7 mouse cellular contexts compared by ENCODE assay signal in genomic region chr11:7055455-7056017, GRCm38 (mm10). TPM values are rescaled to one million over a fixed set of nuclear protein-coding genes. Genes with fewer than 3 reads are reported as not detected.
DNase-seq lines count a peak whose midpoint lies in the region; ATAC-seq and TF ChIP-seq lines count a peak whose summit lies in the region.

No protein-coding gene starts in this region.

- ATAC-seq in forebrain, postnatal 0 days: peak; percentile 73
- peak; percentile 84 for ATAC-seq in hindbrain, embryonic 13.5 days (ENCODE audit: low FRiP score)
- peak; percentile 69 for ATAC-seq in midbrain, embryonic 12.5 days (ENCODE audit: low FRiP score, low read depth)
- ATAC-seq in monocyte, adult 5-6 weeks (replicated peaks; ENCODE audit: insufficient number of reproducible peaks, low FRiP score, low TSS enrichment, poor library complexity, severe bottlenecking): no peak
- ATAC-seq in activated CD4-positive, CD25-positive, alpha-beta regulatory T cell, adult 4 months: no peak

- no peak overlapping the region for H3K4me3 ChIP-seq in forebrain, postnatal 0 days (ENCODE audit: low read depth, low read length)
- H3K4me3 ChIP-seq in hindbrain, embryonic 13.5 days: peak overlapping the region; percentile 6; the same call in 1 of the 2 replicates
- H3K4me3 ChIP-seq in midbrain, embryonic 12.5 days: no peak overlapping the region

- H3K27me3 ChIP-seq in forebrain, postnatal 0 days (ENCODE audit: insufficient read depth, low read length): peaks cover 4% of the 10 kb centered on the region; the same call in 1 of the 2 replicates
- peaks cover 47% of the 10 kb centered on the region for H3K27me3 ChIP-seq in hindbrain, embryonic 13.5 days
- H3K27me3 ChIP-seq in midbrain, embryonic 12.5 days: peaks cover 50% of the 10 kb centered on the region

- peak overlapping the region; percentile 35 for H3K4me2 ChIP-seq in forebrain, postnatal 0 days (ENCODE audit: low read depth)
- peak overlapping the region; percentile 40 for H3K4me2 ChIP-seq in hindbrain, embryonic 13.5 days
- peak overlapping the region; percentile 13 for H3K4me2 ChIP-seq in midbrain, embryonic 12.5 days (replicated peaks)

- no peak overlapping the region for H3K27ac ChIP-seq in forebrain, postnatal 0 days (ENCODE audit: low read depth, low read length)
- H3K27ac ChIP-seq in hindbrain, embryonic 13.5 days: peak overlapping the region; percentile 19; the same call in 1 of the 2 replicates
- no peak overlapping the region for H3K27ac ChIP-seq in midbrain, embryonic 12.5 days (replicated peaks)

- no peaks in the 10 kb centered on the region for H3K36me3 ChIP-seq in forebrain, postnatal 0 days (ENCODE audit: insufficient read depth)
- H3K36me3 ChIP-seq in hindbrain, embryonic 13.5 days: no peaks in the 10 kb centered on the region
- no peaks in the 10 kb centered on the region for H3K36me3 ChIP-seq in midbrain, embryonic 12.5 days

- peak; percentile 27 for DNase-seq in thymus, postnatal 4 days
- no peak for DNase-seq in thymus, adult 18-20 months
- DNase-seq in forebrain, postnatal 0 days: peak; percentile 46

- peaks cover 12% of the 10 kb centered on the region; the same call in 1 of the 2 replicates for H3K4me1 ChIP-seq in forebrain, postnatal 0 days (ENCODE audit: insufficient read depth)
- peaks cover 14% of the 10 kb centered on the region for H3K4me1 ChIP-seq in hindbrain, embryonic 13.5 days (replicated peaks)
- peaks cover 14% of the 10 kb centered on the region; the same call in 1 of the 2 replicates for H3K4me1 ChIP-seq in midbrain, embryonic 12.5 days

- WGBS in forebrain, postnatal 0 days: 14% methylated on average over 14 of the region's 14 CpGs
- WGBS in hindbrain, embryonic 13.5 days: 23% methylated on average over 14 of the region's 14 CpGs
- WGBS in midbrain, embryonic 12.5 days: 22% methylated on average over 14 of the region's 14 CpGs

- peak overlapping the region; percentile 1; the same call in 1 of the 2 replicates for H3K9ac ChIP-seq in forebrain, postnatal 0 days
- peak overlapping the region; percentile 51 for H3K9ac ChIP-seq in hindbrain, embryonic 13.5 days
- H3K9ac ChIP-seq in midbrain, embryonic 12.5 days (replicated peaks): no peak overlapping the region; the same call in 1 of the 2 replicates

- TF ChIP-seq CTCF in forebrain, postnatal 0 days (IDR thresholded peaks at IDR 0.05; ENCODE audit: low read depth): no peak

- H3K9me3 ChIP-seq in forebrain, postnatal 0 days (ENCODE audit: low read length): no peaks in the 10 kb centered on the region
- H3K9me3 ChIP-seq in hindbrain, embryonic 13.5 days: no peaks in the 10 kb centered on the region
- H3K9me3 ChIP-seq in midbrain, embryonic 12.5 days: no peaks in the 10 kb centered on the region

RNA-seq across cellular contexts. Expression of gene Adcy1, which starts 7.8 kb away (rescaled TPM):
- total RNA-seq in forebrain, postnatal 0 days (2014; rRNA removed): 115 and 159 TPM in 2 replicates
- polyA plus RNA-seq in forebrain, postnatal 0 days (2015; fragmentation: Nextera tagmentation; extraction: Ambion mirVana): 12.6 and 13.6 TPM in 2 replicates
- 4.5 and 5.1 TPM in 2 replicates for polyA plus RNA-seq in hindbrain, embryonic 13.5 days (2015; fragmentation: Nextera tagmentation; extraction: Ambion mirVana)
- 2.0 and 2.5 TPM in 2 replicates for polyA plus RNA-seq in midbrain, embryonic 12.5 days (2016; fragmentation: Nextera tagmentation; extraction: Ambion mirVana)
- total RNA-seq in monocyte, adult 5-6 weeks (2017): not detected in 3 replicates
- polyA plus RNA-seq in activated CD4-positive, CD25-positive, alpha-beta regulatory T cell, adult 4 months (2017; shearing (Covaris generic)): under 1 TPM in 1 of 2 experiments, not detected in 1; 0.09 TPM

Comparison
In these comparisons a context has a peak if more than half of its experiments do, and no peak if none do; other contexts are left out.
1. DNase-seq: peak in thymus, postnatal 4 days (single experiment) and forebrain, postnatal 0 days (single experiment); none in thymus, adult 18-20 months (0 of 2).
2. ATAC-seq: peak in forebrain, postnatal 0 days (single experiment), hindbrain, embryonic 13.5 days (single experiment) and midbrain, embryonic 12.5 days (single experiment); none in monocyte, adult 5-6 weeks (single experiment) and activated CD4-positive, CD25-positive, alpha-beta regulatory T cell, adult 4 months (single experiment).
3. Peak in every context shown above with its lines, with median percentiles within 50 percentile points of each other: H3K4me2 ChIP-seq.